Mouse (Mus musculus) lung, embryonic 15.5 days (tissue): ENCODE results near the gene Cd68. TPM values are rescaled to one million over a fixed set of nuclear protein-coding genes. Genes with fewer than 3 reads are reported as not detected.
"Not testable (repeated sequence)": the region's sequence is repeated elsewhere in the genome, so short reads cannot be mapped to it uniquely, and the experiment has no call there.

Experiments used
- ATAC-seq: fragments of 200-750 bp; cut with Nextera tagmentation; 2 replicates; pipeline ENCODE4 v1.8.0; 2017; ENCODE audit warnings: moderate number of reproducible peaks, borderline replicate concordance; ENCODE audit not compliant: low FRiP score, low TSS enrichment; ENCODE audit errors: extremely low read depth
- H3K27ac ChIP-seq: fragments of 300-500 bp; sonication (generic); 2 replicates; pipeline ENCODE4 v1.5.1; 2015; ENCODE audit warnings: moderate library complexity, mild to moderate bottlenecking, inconsistent platforms
- H3K27me3 ChIP-seq: fragments of 300-500 bp; sonication (generic); 2 replicates; pipeline ENCODE4 v1.6.1; 2015; ENCODE audit warnings: inconsistent platforms
- H3K36me3 ChIP-seq: fragments of 300-500 bp; sonication (generic); 2 replicates; pipeline ENCODE4 v1.6.1; 2015; ENCODE audit warnings: inconsistent platforms
- H3K4me1 ChIP-seq: fragments of 300-500 bp; sonication (generic); 2 replicates; pipeline ENCODE4 v1.6.1; 2015; ENCODE audit warnings: inconsistent platforms
- H3K4me2 ChIP-seq: fragments of 300-500 bp; sonication (generic); 2 replicates; pipeline ENCODE4 v1.6.1; 2015; ENCODE audit warnings: inconsistent platforms, mild to moderate bottlenecking, moderate library complexity
- H3K4me3 ChIP-seq: fragments of 300-500 bp; sonication (generic); 2 replicates; pipeline ENCODE4 v1.5.1; 2015; ENCODE audit warnings: mild to moderate bottlenecking, inconsistent platforms
- H3K9ac ChIP-seq: fragments of 300-500 bp; sonication (generic); 2 replicates; pipeline ENCODE4 v1.6.1; 2015; ENCODE audit warnings: inconsistent platforms
- H3K9me3 ChIP-seq: fragments of 300-500 bp; sonication (generic); 2 replicates; pipeline ENCODE4 v1.6.1; 2016; ENCODE audit warnings: inconsistent platforms
- WGBS: fragments of 180-500 bp; shearing (Covaris S2); methylation state at CpG from one replicate; pipeline ENCODE4 v1.1.7; 2015; 5-methylcytosine and 5-hydroxymethylcytosine counted together
- polyA plus RNA-seq: library from polyadenylated mRNA; unstranded; fragments of >200 nt; fragmentation: Nextera tagmentation; extraction: Ambion mirVana; gene quantifications from 2 replicates; pipeline ENCODE4 v1.2.1, GENCODE M21; 2015

Cd68 gene
- polyA plus RNA-seq, 1 experiment from 2014 or later = 11.8 TPM

DNA sequence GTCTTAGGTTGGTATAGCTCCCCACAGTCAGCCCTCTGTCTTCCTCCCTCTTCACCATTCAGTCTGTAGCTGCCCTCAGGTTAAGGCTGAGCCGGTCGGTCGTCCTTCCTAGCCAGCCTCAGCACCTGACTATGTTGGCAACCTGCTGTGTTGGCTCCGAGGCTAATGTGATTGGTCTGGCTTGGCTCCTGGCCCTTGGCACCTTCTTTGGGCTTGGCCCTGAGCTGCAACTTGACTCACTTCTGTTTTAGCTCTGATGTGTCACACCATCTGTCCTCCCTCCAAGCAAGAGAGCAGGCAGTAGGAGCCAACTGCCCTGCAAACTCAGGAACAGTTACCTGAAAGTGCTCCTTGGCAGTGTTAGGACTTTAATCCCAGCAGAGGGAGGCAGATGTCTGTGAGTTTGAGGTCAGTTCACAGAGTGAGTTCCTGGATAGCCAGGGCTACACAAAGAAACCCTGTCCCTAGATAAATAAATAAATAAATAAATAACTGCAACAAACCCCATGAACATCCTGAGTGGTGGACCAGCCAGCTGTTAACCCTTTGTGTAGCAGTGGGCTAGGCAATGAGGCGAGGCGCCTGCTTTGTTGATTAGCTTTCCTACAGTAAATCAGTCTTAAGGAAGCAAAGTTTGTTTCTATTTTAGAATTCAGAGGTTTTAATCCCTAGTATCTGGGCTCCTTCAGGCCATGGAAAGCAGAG lies 41.0 kb upstream of the Cd68 start:
- H3K9ac ChIP-seq = no peak overlapping the region
- no peaks in the 10 kb centered on the region for H3K4me1 ChIP-seq
- no peak overlapping the region for H3K27ac ChIP-seq
- no peaks in the 10 kb centered on the region for H3K9me3 ChIP-seq
- ATAC-seq = no peak
- H3K4me2 ChIP-seq = no peak overlapping the region
- 41% methylated on average over 6 of the region's 6 CpGs for WGBS
- no peak overlapping the region for H3K4me3 ChIP-seq
- no peaks in the 10 kb centered on the region for H3K27me3 ChIP-seq
- no peaks in the 10 kb centered on the region for H3K36me3 ChIP-seq

DNA sequence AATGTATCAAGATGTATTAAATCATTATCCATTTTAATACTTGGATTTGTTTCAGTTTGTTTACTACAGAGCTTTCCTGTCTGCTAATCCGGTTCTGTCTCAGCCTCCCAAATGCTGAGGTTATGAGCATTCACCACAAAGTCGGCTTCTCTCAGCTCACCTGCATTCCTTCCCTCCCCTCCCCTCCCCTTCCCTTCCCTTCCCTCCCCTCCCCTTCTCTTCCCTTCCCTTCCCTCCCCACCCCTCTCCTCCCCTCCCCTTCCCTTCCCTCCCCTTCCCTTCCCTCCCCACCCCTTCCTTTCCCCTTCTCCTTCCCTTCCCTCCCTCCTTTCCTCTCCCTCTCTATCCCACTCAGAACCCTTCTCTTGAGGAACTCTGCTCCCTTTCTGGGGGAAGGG lies 38.7 kb upstream of the Cd68 start:
- Histone ChIP-seq H3K9me3 (no peaks in the 10 kb centered on the region), H3K4me3 (no peak overlapping the region), H3K27ac (no peak overlapping the region), H3K27me3 (no peaks in the 10 kb centered on the region), H3K9ac (no peak overlapping the region), H3K4me2 (no peak overlapping the region), H3K4me1 (no peaks in the 10 kb centered on the region), H3K36me3 (no peaks in the 10 kb centered on the region)
- 19% methylated on average over 2 of the region's 2 CpGs for WGBS
- ATAC-seq = no peak

DNA sequence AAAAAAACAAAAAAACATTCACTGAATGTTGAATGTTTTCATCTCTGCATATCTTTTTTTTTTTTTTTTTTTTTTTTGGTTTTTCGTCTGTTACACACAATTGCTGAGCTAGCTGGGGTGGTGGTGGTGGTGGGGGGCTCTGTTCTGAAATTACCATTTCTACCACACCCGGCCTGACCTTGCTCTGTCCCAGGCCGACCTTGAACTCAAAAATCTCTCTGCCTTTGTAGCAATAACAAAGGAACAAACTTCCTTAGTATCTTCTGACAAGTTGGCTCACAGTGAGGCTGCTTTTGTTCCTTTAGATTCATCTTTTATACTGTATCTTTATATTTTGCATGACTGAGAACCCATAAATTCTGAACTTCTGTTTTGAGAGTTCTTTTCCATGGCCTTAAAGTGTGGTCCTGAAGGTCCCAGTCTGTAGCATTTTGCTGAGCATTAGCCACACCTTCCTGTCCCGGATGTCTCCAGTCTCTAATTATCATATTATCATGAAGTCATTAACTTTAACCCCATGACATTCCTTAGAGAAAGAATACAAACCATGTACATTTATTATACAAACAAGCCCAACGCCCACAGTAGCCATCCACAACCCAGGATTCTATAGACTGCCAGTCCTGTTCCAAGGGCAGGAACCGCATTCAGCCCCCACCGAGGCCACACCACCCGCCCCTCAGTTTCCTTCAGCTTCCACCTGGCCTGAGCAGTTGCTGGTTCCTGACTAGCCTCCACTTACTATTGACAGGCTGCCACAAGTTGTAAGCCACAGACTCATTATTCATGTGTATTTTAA lies 38.1 kb upstream of the Cd68 start:
- no peak for ATAC-seq
- Histone ChIP-seq H3K9ac (no peak overlapping the region), H3K4me3 (no peak overlapping the region), H3K27ac (no peak overlapping the region), H3K27me3 (no peaks in the 10 kb centered on the region), H3K36me3 (no peaks in the 10 kb centered on the region), H3K4me2 (no peak overlapping the region), H3K9me3 (no peaks in the 10 kb centered on the region), H3K4me1 (no peaks in the 10 kb centered on the region)
- WGBS = 45% methylated on average over 8 of the region's 8 CpGs

DNA sequence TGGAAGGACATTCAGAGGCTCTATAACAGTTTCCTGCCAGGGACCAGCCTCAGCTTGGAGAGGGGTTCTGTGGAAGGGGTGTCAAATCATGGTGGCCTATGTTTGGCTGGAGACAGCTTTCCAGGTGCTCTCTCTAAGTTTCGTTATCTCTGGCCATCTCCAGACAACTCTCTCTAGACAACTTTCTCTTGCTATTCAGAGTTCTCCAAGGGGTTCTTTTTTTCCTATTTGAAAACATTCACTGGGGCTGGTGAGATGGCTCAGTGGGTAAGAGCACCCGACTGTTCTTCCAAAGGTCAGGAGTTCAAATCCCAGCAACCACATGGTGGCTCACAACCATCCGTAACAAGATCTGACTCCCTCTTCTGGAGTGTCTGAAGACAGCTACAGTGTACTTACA lies 37.4 kb upstream of the Cd68 start:
- H3K9me3 ChIP-seq, H3K27ac ChIP-seq, H3K27me3 ChIP-seq, H3K4me2 ChIP-seq, ATAC-seq, H3K4me1 ChIP-seq, H3K4me3 ChIP-seq, H3K36me3 ChIP-seq, H3K9ac ChIP-seq: not testable (repeated sequence)
- WGBS = 60% methylated on average over 3 of the region's 3 CpGs

DNA sequence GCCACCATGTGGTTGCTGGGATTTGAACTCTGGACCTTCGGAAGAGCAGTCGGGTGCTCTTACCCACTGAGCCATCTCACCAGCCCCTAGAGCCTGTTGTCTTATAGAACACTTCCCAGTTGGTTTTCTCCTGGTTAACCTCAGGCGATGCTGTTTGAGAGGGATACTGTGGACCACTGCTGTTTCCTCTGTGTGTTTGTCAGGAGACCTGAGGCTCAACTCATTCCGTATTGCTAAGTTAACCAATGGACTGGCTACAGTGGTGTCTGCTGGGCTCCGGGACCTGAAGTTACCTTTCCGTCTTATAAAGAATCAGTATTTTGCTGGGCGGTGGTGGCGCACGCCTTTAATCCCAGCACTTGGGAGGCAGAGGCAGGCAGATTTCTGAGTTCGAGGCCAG lies 36.9 kb upstream of the Cd68 start:
- H3K4me1 ChIP-seq, H3K27ac ChIP-seq, ATAC-seq, H3K27me3 ChIP-seq, H3K4me3 ChIP-seq, H3K4me2 ChIP-seq, H3K36me3 ChIP-seq, H3K9ac ChIP-seq, H3K9me3 ChIP-seq: not testable (repeated sequence)
- WGBS = 94% methylated on average over 10 of the region's 10 CpGs

DNA sequence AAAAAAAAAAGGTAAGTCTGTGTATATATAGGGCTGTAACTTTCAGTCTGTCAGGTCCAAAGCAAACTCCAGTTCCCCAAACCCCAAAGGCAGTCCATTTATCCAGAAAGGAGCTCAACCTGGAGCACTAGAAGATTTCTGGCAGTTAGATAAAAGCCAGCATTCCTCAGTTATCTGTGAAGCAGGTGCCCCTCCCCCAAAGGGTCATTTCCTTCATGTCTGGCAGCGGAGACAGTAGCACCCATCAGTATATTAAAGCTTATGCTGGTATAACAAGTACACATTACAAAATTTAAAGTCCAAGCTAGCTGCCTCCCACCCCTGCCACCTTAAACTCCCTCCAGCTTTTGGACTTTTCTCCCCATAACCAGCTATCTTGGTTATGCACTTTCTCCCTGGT lies 33.6 kb upstream of the Cd68 start:
- H3K4me1 ChIP-seq = peaks cover 13% of the 10 kb centered on the region
- no peaks in the 10 kb centered on the region for H3K9me3 ChIP-seq
- ATAC-seq = no peak
- no peak overlapping the region for H3K27ac ChIP-seq
- H3K4me2 ChIP-seq = no peak overlapping the region
- H3K36me3 ChIP-seq = no peaks in the 10 kb centered on the region
- no peaks in the 10 kb centered on the region for H3K27me3 ChIP-seq
- H3K9ac ChIP-seq = no peak overlapping the region
- 37% methylated on average over 1 of the region's 1 CpGs for WGBS
- no peak overlapping the region for H3K4me3 ChIP-seq

DNA sequence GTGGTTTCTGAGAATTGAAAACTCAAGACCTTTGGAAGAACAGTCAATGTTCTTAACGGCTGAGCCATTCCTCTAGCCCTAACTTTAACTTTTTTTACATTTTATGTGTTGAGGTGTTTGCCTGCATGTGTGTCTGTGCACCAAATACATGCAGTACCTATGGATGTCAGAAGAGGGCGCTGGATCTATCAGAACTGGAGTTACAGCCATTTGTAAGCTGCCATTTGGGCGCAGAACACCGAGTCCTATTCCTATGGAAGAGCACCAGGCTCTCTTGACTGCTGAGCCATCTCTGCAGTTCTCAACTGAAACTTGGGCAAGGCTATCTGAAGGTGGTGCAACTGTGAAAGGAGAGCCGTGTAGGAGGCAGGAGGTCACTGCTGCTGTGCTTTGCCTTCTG lies 32.6 kb upstream of the Cd68 start:
- H3K4me3 ChIP-seq = no peak overlapping the region
- no peaks in the 10 kb centered on the region for H3K36me3 ChIP-seq
- WGBS = 68% methylated on average over 5 of the region's 5 CpGs

DNA sequence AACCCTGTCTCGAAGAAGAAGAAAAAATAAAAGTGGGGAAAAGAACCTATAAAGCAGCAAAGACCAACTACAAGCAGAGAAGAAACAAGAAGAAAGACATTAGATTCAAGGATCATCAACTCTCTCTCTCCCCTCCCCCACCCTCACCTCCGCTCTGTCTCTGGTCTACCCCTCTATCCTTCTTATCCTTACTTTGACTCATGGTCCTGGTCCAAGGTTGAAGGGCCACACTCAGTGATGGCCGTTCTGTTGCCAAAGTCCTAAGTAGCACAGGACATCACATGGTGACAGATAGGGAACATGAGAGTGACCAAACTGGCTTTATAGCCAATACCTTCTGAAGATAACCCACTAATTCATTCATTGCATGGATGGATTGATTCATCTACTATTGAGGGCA lies 31.4 kb upstream of the Cd68 start:
- no peak for ATAC-seq
- Histone ChIP-seq H3K4me1 (peaks cover 13% of the 10 kb centered on the region), H3K36me3 (no peaks in the 10 kb centered on the region), H3K4me2 (no peak overlapping the region), H3K27ac (no peak overlapping the region), H3K27me3 (no peaks in the 10 kb centered on the region), H3K4me3 (no peak overlapping the region), H3K9ac (no peak overlapping the region), H3K9me3 (no peaks in the 10 kb centered on the region)
- 88% methylated on average over 3 of the region's 3 CpGs for WGBS

More for the DNA sequence above, 32.6 kb upstream of the Cd68 start:
- peaks cover 13% of the 10 kb centered on the region for H3K4me1 ChIP-seq
- no peaks in the 10 kb centered on the region for H3K27me3 ChIP-seq
- no peaks in the 10 kb centered on the region for H3K9me3 ChIP-seq
- no peak overlapping the region for H3K9ac ChIP-seq
- no peak for ATAC-seq
- H3K27ac ChIP-seq = no peak overlapping the region
- no peak overlapping the region for H3K4me2 ChIP-seq

DNA sequence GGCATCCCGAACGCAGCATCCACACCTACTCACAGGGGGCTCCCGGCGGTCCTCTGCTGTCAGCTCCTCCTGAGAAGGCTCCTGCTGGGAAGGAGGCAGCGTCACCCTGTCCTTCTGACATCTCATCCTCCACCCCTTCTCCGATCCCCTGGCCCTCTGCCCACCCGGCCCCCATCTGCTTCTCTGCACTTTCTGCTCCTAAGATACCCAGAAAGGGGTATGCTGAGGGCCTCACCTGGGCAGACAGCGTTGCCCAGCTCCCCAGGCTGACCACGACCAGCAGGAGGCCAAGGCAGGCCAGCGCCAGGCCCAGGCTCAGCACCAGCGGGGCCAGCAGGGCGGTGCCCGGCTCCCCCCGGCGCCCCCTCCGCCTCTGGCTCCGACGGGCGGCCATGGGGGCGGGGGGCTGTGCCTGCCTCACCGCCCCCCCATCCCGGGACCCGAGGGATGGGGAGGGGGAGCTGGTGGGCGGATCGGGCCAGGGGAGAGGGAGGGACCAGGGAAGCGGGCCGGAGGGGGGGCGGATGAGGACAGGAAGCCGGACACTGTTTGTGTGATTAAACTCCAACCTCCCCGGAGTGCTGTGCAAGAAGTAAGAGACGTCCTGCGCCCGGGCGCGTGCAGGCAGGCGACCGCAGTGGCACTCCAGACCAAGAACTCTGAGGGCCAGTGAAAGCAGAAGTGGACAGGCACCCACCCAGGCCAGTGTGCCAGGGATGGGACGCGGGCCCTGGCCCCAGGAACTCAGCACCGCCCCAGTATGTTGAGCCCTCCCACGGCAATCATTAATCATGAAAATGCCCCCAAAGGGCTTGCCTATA lies 29.6 kb upstream of the Cd68 start, which contains the start of the genes Tnfsf12 and Tnfsfm13:
Gene Tnfsf12, minus strand, starts transcription at position 489 of the 821 bp plus-strand sequence.
Gene Tnfsfm13, minus strand, starts transcription at position 738 of the 821 bp plus-strand sequence.
- 2% methylated on average over 31 of the region's 41 CpGs for whole genome bisulfite sequencing

DNA sequence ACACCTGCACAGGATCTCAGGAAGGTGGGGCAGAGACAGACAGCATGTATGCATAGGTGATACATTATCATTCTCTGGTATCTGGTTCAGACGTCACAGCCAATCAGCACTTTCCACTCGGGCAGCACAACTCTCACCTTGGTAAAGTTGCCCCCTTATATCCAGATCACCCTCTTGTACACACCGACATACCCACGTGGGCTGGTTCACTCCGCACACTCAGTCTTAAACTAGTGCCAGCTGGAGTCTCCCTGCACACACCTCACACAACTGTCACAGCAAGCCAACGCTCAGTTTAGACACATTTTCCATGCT lies 29.1 kb upstream of the Cd68 start:
- 14% methylated on average over 6 of the region's 6 CpGs for WGBS
- H3K4me1 ChIP-seq = peaks cover 13% of the 10 kb centered on the region
- H3K4me3 ChIP-seq = peak overlapping the region; percentile 59
- peak overlapping the region; percentile 91 for H3K4me2 ChIP-seq
- H3K27ac ChIP-seq = peak overlapping the region; percentile 86; the same call in 1 of the 2 replicates
- no peaks in the 10 kb centered on the region for H3K9me3 ChIP-seq
- peak; percentile 15; the same call in 1 of the 2 replicates for ATAC-seq
- H3K36me3 ChIP-seq = no peaks in the 10 kb centered on the region
- H3K9ac ChIP-seq = peak overlapping the region; percentile 69
- no peaks in the 10 kb centered on the region for H3K27me3 ChIP-seq

More for the DNA sequence above, 29.6 kb upstream of the Cd68 start, which contains the start of the genes Tnfsf12 and Tnfsfm13:
- Histone ChIP-seq H3K4me1 (peaks cover 13% of the 10 kb centered on the region), H3K4me3 (peak within 1 kb of the TSS; percentile 59), H3K9me3 (no peaks in the 10 kb centered on the region), H3K9ac (peak within 1 kb of the TSS; percentile 69), H3K36me3 (no peaks in the 10 kb centered on the region), H3K27ac (peak within 1 kb of the TSS; percentile 86), H3K27me3 (no peaks in the 10 kb centered on the region), H3K4me2 (peak within 1 kb of the TSS; percentile 91)
- ATAC-seq = peak; percentile 86

DNA sequence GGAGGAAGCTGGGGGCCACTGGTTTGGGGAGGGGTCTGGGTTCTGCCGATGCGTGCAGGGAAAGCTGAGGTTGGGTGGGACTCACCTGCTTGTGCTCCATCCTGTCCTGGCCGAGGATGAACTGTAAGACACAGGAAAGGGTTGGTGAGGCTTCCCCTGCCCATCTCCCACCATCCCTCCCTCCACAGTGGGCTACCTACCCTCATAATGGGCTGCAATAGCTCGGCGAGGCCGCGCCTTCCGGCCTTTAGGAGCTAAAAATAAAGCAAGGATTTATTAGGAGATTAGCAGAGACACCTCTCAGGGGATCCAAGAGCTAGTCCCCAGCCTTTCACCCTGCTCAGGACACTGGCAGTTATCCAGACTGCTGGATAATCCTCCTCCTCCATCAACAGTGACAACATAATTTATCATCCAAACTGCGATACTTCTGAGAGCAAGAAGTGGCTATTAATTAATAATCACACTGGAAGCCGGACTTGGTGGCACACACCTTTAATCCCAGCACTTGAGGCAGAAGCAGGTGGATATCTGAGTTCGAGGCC lies 27.5 kb upstream of the Cd68 start:
- Histone ChIP-seq H3K9me3 (no peaks in the 10 kb centered on the region), H3K27ac (no peak overlapping the region), H3K36me3 (no peaks in the 10 kb centered on the region), H3K9ac (no peak overlapping the region), H3K4me3 (no peak overlapping the region), H3K27me3 (no peaks in the 10 kb centered on the region), H3K4me1 (peaks cover 13% of the 10 kb centered on the region), H3K4me2 (no peak overlapping the region)
- ATAC-seq = no peak
- WGBS = 58% methylated on average over 11 of the region's 11 CpGs
